Mouse (Mus musculus) mouse trophoblast stem cell (cell line): ENCODE data around the gene Pnpla6.

Experiments
- in situ Hi-C, 2 experiments: fragments of 300-500 bp; cut with MseI, MboI; formaldehyde crosslinking; loops; 2 replicates in 1 of 2; 3 replicates in 1 of 2; pipeline ENCODE4 v1.15.1; 2025

The Pnpla6 gene

GRCm38 (mm10) chr8:3515260-3515671, at the start of gene Pnpla6:
Gene Pnpla6 (plus strand): TSS chr8:3515384.
- in situ Hi-C loops = no loop called here

- in situ Hi-C loops = no loop called here
Measured at GRCm38 (mm10) chr8:3467006-3467885, 47.9 kb upstream of the Pnpla6 start, which contains the start of gene Pex11g. Gene Pex11g (minus strand): TSS chr8:3467680.

- in situ Hi-C loops = no loop called here
Measured at GRCm38 (mm10) chr8:3467886-3468545, 47.2 kb upstream of the Pnpla6 start.

GRCm38 (mm10) chr8:3468838-3469237, 46.3 kb upstream of the Pnpla6 start:
- in situ Hi-C loops = no loop called here

GRCm38 (mm10) chr8:3470562-3470961, 44.6 kb upstream of the Pnpla6 start, which contains the start of gene Tex45:
Gene Tex45 (plus strand): TSS chr8:3470862.
- in situ Hi-C loops = no loop called here

GRCm38 (mm10) chr8:3475715-3476429, 39.3 kb upstream of the Pnpla6 start:
- in situ Hi-C loops = no loop called here

GRCm38 (mm10) chr8:3480221-3480785, 34.9 kb upstream of the Pnpla6 start:
- in situ Hi-C loops = no loop called here

- in situ Hi-C loops = no loop called here
Measured at GRCm38 (mm10) chr8:3481605-3482004, 33.6 kb upstream of the Pnpla6 start.

- in situ Hi-C loops = no loop called here
Measured at GRCm38 (mm10) chr8:3482240-3482740, 32.9 kb upstream of the Pnpla6 start.

GRCm38 (mm10) chr8:3483546-3483945, 31.6 kb upstream of the Pnpla6 start:
- in situ Hi-C loops = no loop called here

- in situ Hi-C loops = no loop called here
Measured at GRCm38 (mm10) chr8:3485192-3485591, 30.0 kb upstream of the Pnpla6 start.

GRCm38 (mm10) chr8:3492901-3493844, 22.0 kb upstream of the Pnpla6 start, which contains the start of gene Zfp358:
Gene Zfp358 (plus strand): TSS chr8:3493138.
- in situ Hi-C loops = no loop called here

GRCm38 (mm10) chr8:3493845-3494208, 21.4 kb upstream of the Pnpla6 start:
- in situ Hi-C loops = no loop called here

GRCm38 (mm10) chr8:3495578-3496427, 19.4 kb upstream of the Pnpla6 start:
- in situ Hi-C loops = no loop called here

- in situ Hi-C loops = no loop called here
Measured at GRCm38 (mm10) chr8:3496428-3496748, 18.8 kb upstream of the Pnpla6 start.

GRCm38 (mm10) chr8:3498583-3498982, 16.6 kb upstream of the Pnpla6 start:
- in situ Hi-C loops = no loop called here

GRCm38 (mm10) chr8:3499751-3500150, 15.4 kb upstream of the Pnpla6 start:
- in situ Hi-C loops = no loop called here

GRCm38 (mm10) chr8:3500235-3501090, 14.7 kb upstream of the Pnpla6 start, which contains the start of gene Mcoln1:
Gene Mcoln1 (plus strand): TSS chr8:3500457.
- in situ Hi-C loops = no loop called here

- in situ Hi-C loops = no loop called here
Measured at GRCm38 (mm10) chr8:3502217-3502616, 13.0 kb upstream of the Pnpla6 start.
